Mouse (Mus musculus): Measurements from ENCODE around the gene Macf1.

DNA sequence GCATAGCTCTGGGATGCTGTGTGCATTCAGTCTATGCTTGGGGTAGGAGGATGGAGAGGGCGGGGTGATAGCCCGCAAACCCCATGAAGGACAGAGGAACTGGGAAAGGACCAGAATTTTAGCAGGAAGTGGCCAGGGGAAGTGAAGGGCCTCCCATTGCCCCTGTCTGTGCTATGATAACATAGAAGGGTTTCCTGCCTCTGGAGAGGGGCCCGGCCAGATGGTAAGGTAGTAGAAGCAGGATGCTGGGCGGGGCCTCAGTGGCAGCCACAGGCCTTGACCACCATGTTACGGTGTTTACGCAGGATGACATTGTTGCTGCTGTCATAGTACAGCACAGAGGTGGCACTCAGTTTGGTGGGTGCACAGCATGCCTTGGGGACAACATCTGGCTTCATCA lies 371.1 kb downstream of the Macf1 start:
- no peak for TF ChIP-seq CTCF (IDR thresholded peaks at IDR 0.05; ENCODE audit: borderline replicate concordance, insufficient read depth, low read length)
- no peak for TF ChIP-seq POLR2A (IDR thresholded peaks at IDR 0.05; ENCODE audit: low read depth, low read length)

All from embryonic fibroblast, embryonic 13.5 days (primary cell).